Mouse (Mus musculus): Measurements from ENCODE around the gene Zfp870. TPM values are rescaled to one million over a fixed set of nuclear protein-coding genes. Genes with fewer than 3 reads are reported as not detected.

Gene Zfp870
- polyA plus RNA-seq (2014; fragmentation: Illumina TruSeq; extraction: RNeasy Lipid Tissue Mini Kit (QIAGEN cat#74804); ENCODE audit: low read depth, low replicate concordance) = 12.6 TPM

GRCm38 (mm10) chr17:32891239-32892180 lies at the start of gene Zfp870:
Gene Zfp870, minus strand, starts transcription at chr17:32891642.

GRCm38 (mm10) chr17:32917131-32917530 lies 25.7 kb upstream of the Zfp870 start, which contains the start of gene Cyp4f14:
Gene Cyp4f14, minus strand, starts transcription at chr17:32917342.

GRCm38 (mm10) chr17:32829540-32830417 lies 61.7 kb downstream of the Zfp870 start, which contains the start of gene Zfp799:
Gene Zfp799, minus strand, starts transcription at chr17:32830261.

Other genes starting within 250 kb of the Zfp870 start
- gene Cyp4f40, start 232.7 kb downstream of the Zfp870 start, polyA plus RNA-seq (2014; fragmentation: Illumina TruSeq; extraction: RNeasy Lipid Tissue Mini Kit (QIAGEN cat#74804); ENCODE audit: low read depth, low replicate concordance) = not detected
- not detected for gene Cyp4f15, start 206.0 kb downstream of the Zfp870 start, polyA plus RNA-seq (2014; fragmentation: Illumina TruSeq; extraction: RNeasy Lipid Tissue Mini Kit (QIAGEN cat#74804); ENCODE audit: low read depth, low replicate concordance)
- 81.4 TPM for gene Zfp871, start 103.4 kb downstream of the Zfp870 start, polyA plus RNA-seq (2014; fragmentation: Illumina TruSeq; extraction: RNeasy Lipid Tissue Mini Kit (QIAGEN cat#74804); ENCODE audit: low read depth, low replicate concordance)
- 1.3 TPM for gene Zfp811, start 81.7 kb downstream of the Zfp870 start, polyA plus RNA-seq (2014; fragmentation: Illumina TruSeq; extraction: RNeasy Lipid Tissue Mini Kit (QIAGEN cat#74804); ENCODE audit: low read depth, low replicate concordance)
- gene Zfp799, start 61.4 kb downstream of the Zfp870 start, polyA plus RNA-seq (2014; fragmentation: Illumina TruSeq; extraction: RNeasy Lipid Tissue Mini Kit (QIAGEN cat#74804); ENCODE audit: low read depth, low replicate concordance) = 20.1 TPM
- 4.2 TPM for gene Cyp4f14, start 25.7 kb upstream of the Zfp870 start, polyA plus RNA-seq (2014; fragmentation: Illumina TruSeq; extraction: RNeasy Lipid Tissue Mini Kit (QIAGEN cat#74804); ENCODE audit: low read depth, low replicate concordance)
- 14.3 TPM for gene Cyp4f13, start 55.8 kb upstream of the Zfp870 start, polyA plus RNA-seq (2014; fragmentation: Illumina TruSeq; extraction: RNeasy Lipid Tissue Mini Kit (QIAGEN cat#74804); ENCODE audit: low read depth, low replicate concordance)
- gene Zfp472, start 74.2 kb upstream of the Zfp870 start, polyA plus RNA-seq (2014; fragmentation: Illumina TruSeq; extraction: RNeasy Lipid Tissue Mini Kit (QIAGEN cat#74804); ENCODE audit: low read depth, low replicate concordance) = 15.9 TPM
- 32.1 TPM for gene Zfp952, start 101.5 kb upstream of the Zfp870 start, polyA plus RNA-seq (2014; fragmentation: Illumina TruSeq; extraction: RNeasy Lipid Tissue Mini Kit (QIAGEN cat#74804); ENCODE audit: low read depth, low replicate concordance)
- 23.7 TPM for gene Zfp763, start 141.8 kb upstream of the Zfp870 start, polyA plus RNA-seq (2014; fragmentation: Illumina TruSeq; extraction: RNeasy Lipid Tissue Mini Kit (QIAGEN cat#74804); ENCODE audit: low read depth, low replicate concordance)
- not detected for gene 4921501E09Rik, start 176.4 kb upstream of the Zfp870 start, polyA plus RNA-seq (2014; fragmentation: Illumina TruSeq; extraction: RNeasy Lipid Tissue Mini Kit (QIAGEN cat#74804); ENCODE audit: low read depth, low replicate concordance)
- 25.1 TPM for gene Zfp563, start 197.7 kb upstream of the Zfp870 start, polyA plus RNA-seq (2014; fragmentation: Illumina TruSeq; extraction: RNeasy Lipid Tissue Mini Kit (QIAGEN cat#74804); ENCODE audit: low read depth, low replicate concordance)
- gene Morc2b, start 248.0 kb upstream of the Zfp870 start, polyA plus RNA-seq (2014; fragmentation: Illumina TruSeq; extraction: RNeasy Lipid Tissue Mini Kit (QIAGEN cat#74804); ENCODE audit: low read depth, low replicate concordance) = not detected

Data from adrenal gland, adult 10 weeks (tissue).